Mouse (Mus musculus): Measurements from ENCODE around the gene Dnaja4.

DNA sequence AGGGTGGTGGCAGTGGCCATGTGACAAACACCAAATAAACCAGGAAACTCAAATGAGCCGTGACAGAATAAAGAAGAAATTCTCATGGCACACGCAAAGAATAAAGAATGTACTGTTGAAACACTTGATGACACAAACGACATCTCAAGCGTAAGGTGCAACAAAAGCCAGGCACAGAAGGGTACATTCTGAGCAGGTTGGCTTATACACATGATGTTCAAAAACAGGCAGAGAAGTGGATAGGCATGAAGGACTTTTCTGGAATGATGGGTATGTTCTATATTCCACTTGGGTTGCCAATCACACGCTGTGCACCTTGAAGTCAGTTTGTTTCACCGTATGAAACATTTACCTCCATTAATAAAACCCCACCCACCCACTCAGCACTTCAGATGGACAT lies 42.3 kb upstream of the Dnaja4 start:
- TF ChIP-seq CTCF (IDR thresholded peaks at IDR 0.05; ENCODE audit: low read depth, low read length), result no peak
- TF ChIP-seq POLR2AphosphoS5 (IDR thresholded peaks at IDR 0.05; ENCODE audit: insufficient replicate concordance, low read depth, low read length), result no peak
- no peak for TF ChIP-seq GATA1 (IDR thresholded peaks at IDR 0.05; ENCODE audit: borderline replicate concordance, low read length)

All from G1E (cell line).